Comparison of ENCODE assay signal across 14 mouse cellular contexts in the genomic region with DNA sequence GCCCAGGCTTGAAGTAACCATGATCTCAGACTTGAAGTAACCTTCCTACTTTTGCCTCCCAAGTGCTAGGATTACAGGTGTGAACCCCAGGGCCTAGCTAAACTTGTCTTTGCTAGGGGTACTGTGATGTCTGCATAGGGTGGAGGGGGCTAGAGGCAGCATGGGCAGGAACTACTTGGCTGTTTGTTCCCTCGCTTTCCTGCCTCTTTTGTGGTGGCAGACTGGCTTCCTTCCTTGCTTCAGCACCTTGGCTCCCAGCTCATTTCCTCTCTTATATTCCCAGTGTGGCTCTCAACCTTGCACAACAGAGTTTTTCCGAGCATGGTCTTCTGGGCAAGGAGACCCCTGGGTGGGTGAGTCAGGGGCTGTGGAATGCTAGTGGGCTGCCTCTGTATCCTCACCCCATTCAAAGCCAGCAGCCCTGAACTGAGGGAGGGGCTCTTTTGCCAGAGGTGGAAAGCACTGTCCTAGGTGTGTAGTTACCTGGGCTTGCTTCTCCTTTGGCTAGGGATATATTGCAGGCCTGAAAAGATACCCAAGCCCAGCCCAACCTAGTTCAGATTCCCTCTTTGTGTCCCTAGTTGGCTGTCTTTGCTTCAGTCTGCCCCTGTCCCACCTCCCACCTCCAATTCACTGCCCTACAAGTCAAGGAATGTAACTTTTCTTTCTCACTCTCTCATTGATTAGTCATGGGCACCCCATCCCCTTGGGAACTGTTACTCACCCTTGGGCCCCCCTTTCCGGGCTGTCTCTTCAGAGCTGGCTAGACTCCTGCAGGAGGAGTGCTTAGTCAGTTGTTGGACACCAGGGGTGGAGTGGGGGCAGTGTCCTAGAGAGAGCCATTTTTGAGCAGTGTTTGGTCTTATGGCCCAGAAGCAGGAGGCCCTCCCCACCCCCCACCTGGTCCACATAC. TPM values are rescaled to one million over a fixed set of nuclear protein-coding genes. Genes with fewer than 3 reads are reported as not detected.
DNase-seq lines count a peak whose midpoint lies in the region; ATAC-seq and TF ChIP-seq lines count a peak whose summit lies in the region.
"Had no signal": no experiment of that assay in that cellular context is flagged by ENCODE, and none has a peak within 500 bp of the region (broad histone marks: within the 10 kb centered on the region; RNA-seq: fewer than 3 reads in every experiment).

No protein-coding gene starts in this region.

- WGBS in heart, adult 2 months = 47% methylated on average over 3 of the region's 3 CpGs
- WGBS in lung, embryonic 15.5 days = 54% methylated on average over 3 of the region's 3 CpGs
- WGBS in embryonic facial prominence, embryonic 15.5 days = 62% methylated on average over 3 of the region's 3 CpGs
- 82% methylated on average over 3 of the region's 3 CpGs for WGBS in small intestine, adult 2 months

- no peak overlapping the region for H3K4me3 ChIP-seq in heart, adult 2 months
- no peak overlapping the region for H3K4me3 ChIP-seq in lung, embryonic 15.5 days
- H3K4me3 ChIP-seq in embryonic facial prominence, embryonic 15.5 days (replicated peaks) = no peak overlapping the region
- no peak overlapping the region for H3K4me3 ChIP-seq in small intestine, adult 2 months (ENCODE audit: low read depth, low read length)
- H3K4me3 ChIP-seq: neural tube, embryonic 12.5 days had no signal

- no peaks in the 10 kb centered on the region; the same call in 1 of the 2 replicates for H3K36me3 ChIP-seq in heart, adult 2 months (ENCODE audit: control insufficient read depth, insufficient read depth, low read length)
- no peaks in the 10 kb centered on the region for H3K36me3 ChIP-seq in lung, embryonic 15.5 days
- H3K36me3 ChIP-seq in embryonic facial prominence, embryonic 15.5 days = no peaks in the 10 kb centered on the region
- no peaks in the 10 kb centered on the region for H3K36me3 ChIP-seq in small intestine, adult 2 months (ENCODE audit: control insufficient read depth, insufficient read depth, low read length)
- H3K36me3 ChIP-seq: neural tube, embryonic 12.5 days had no signal

- H3K4me2 ChIP-seq in lung, embryonic 15.5 days = no peak overlapping the region
- H3K4me2 ChIP-seq in embryonic facial prominence, embryonic 15.5 days (replicated peaks) = no peak overlapping the region
- H3K4me2 ChIP-seq: neural tube, embryonic 12.5 days had no signal

- no peak for TF ChIP-seq POLR2A in heart, adult 2 months (IDR thresholded peaks at IDR 0.05; ENCODE audit: insufficient read depth, low read depth, low read length)
- no peak for TF ChIP-seq POLR2A in small intestine, adult 2 months (IDR thresholded peaks at IDR 0.05; ENCODE audit: low read depth, low read length)

- peak; percentile 51 for ATAC-seq in lung, embryonic 15.5 days (ENCODE audit: borderline replicate concordance, extremely low read depth, low FRiP score, low TSS enrichment)
- ATAC-seq in embryonic facial prominence, embryonic 15.5 days (ENCODE audit: insufficient number of reproducible peaks, low FRiP score, low TSS enrichment, low read depth) = peak; percentile 25; the same call in 1 of the 2 replicates

- peak overlapping the region; percentile 59 for H3K27ac ChIP-seq in heart, adult 2 months
- peak overlapping the region; percentile 51; the same call in 1 of the 2 replicates for H3K27ac ChIP-seq in lung, embryonic 15.5 days
- H3K27ac ChIP-seq in embryonic facial prominence, embryonic 15.5 days (replicated peaks) = 0 out of 2 replicates have a peak overlapping the region, but pooled peaks have one; percentile 44
- H3K27ac ChIP-seq in small intestine, adult 2 months (ENCODE audit: insufficient read depth, low read depth, low read length) = peak overlapping the region; percentile 40; the same call in 1 of the 2 replicates
- H3K27ac ChIP-seq: neural tube, embryonic 12.5 days had no signal

- peak in 1 of 2 experiments; percentile 22 for DNase-seq in heart, adult 2 months
- DNase-seq in heart, postnatal 25 days (ENCODE audit: low spot score) = no peak
- no peak for DNase-seq in lung, postnatal 10 days
- DNase-seq in adipocyte (ENCODE audit: low spot score) = no peak
- DNase-seq in left cerebral cortex, postnatal 25 days (ENCODE audit: low spot score in 2 of 2) = no peak
- DNase-seq: cerebellum, adult 9-10 months; thymus, postnatal 36 days had no signal

- no peaks in the 10 kb centered on the region for H3K9me3 ChIP-seq in lung, embryonic 15.5 days
- H3K9me3 ChIP-seq in embryonic facial prominence, embryonic 15.5 days (replicated peaks) = no peaks in the 10 kb centered on the region
- H3K9me3 ChIP-seq: neural tube, embryonic 12.5 days had no signal

- H3K79me2 ChIP-seq in heart, adult 2 months (replicated peaks; ENCODE audit: control insufficient read depth, insufficient read depth, low read length) = no peaks in the 10 kb centered on the region

- no peak for TF ChIP-seq EP300 in heart, adult 2 months (IDR thresholded peaks at IDR 0.05; ENCODE audit: insufficient read depth, low read depth, low read length)

- intact Hi-C loops in heart, adult 2 months (cut with DNase I) = no loop called here
- intact Hi-C loops in heart, postnatal 25 days (cut with DNase I) = no loop called here
- intact Hi-C loops in left cerebral cortex, postnatal 25 days (cut with DNase I) = no loop called here

- TF ChIP-seq CTCF in heart, adult 2 months (IDR thresholded peaks at IDR 0.05) = no peak
- TF ChIP-seq CTCF in small intestine, adult 2 months (IDR thresholded peaks at IDR 0.05; ENCODE audit: extremely low read depth, insufficient read length, insufficient replicate concordance, low read depth, low read length) = no peak

- no peaks in the 10 kb centered on the region for H3K27me3 ChIP-seq in heart, adult 2 months (ENCODE audit: control insufficient read depth, insufficient read depth, low read length)
- H3K27me3 ChIP-seq in lung, embryonic 15.5 days = no peaks in the 10 kb centered on the region
- no peaks in the 10 kb centered on the region; the same call in 1 of the 2 replicates for H3K27me3 ChIP-seq in embryonic facial prominence, embryonic 15.5 days
- no peaks in the 10 kb centered on the region for H3K27me3 ChIP-seq in small intestine, adult 2 months (ENCODE audit: control insufficient read depth, insufficient read depth, low read length)
- H3K27me3 ChIP-seq: neural tube, embryonic 12.5 days had no signal

- no peak overlapping the region for H3K9ac ChIP-seq in heart, adult 2 months (ENCODE audit: low read depth, low read length)
- H3K9ac ChIP-seq in lung, embryonic 15.5 days = no peak overlapping the region
- H3K9ac ChIP-seq in embryonic facial prominence, embryonic 15.5 days = no peak overlapping the region
- H3K9ac ChIP-seq: neural tube, embryonic 12.5 days had no signal

- H3K4me1 ChIP-seq in heart, adult 2 months (ENCODE audit: control insufficient read depth, insufficient read depth, low read length) = peaks cover 35% of the 10 kb centered on the region
- H3K4me1 ChIP-seq in lung, embryonic 15.5 days = peaks cover 22% of the 10 kb centered on the region
- H3K4me1 ChIP-seq in embryonic facial prominence, embryonic 15.5 days = peaks cover 13% of the 10 kb centered on the region
- H3K4me1 ChIP-seq in small intestine, adult 2 months (ENCODE audit: control insufficient read depth, insufficient read depth, insufficient read length, low read length) = no peaks in the 10 kb centered on the region; the same call in 1 of the 2 replicates

RNA-seq across cellular contexts. Expression of gene Itga5, which starts 11.4 kb away (rescaled TPM):
- 10 to 100 TPM; 36.4 to 36.7 TPM for total RNA-seq in heart, adult 2 months (2021)
- polyA plus RNA-seq in heart, adult 2 months (2012; rRNA removed) = 38.6 and 44.6 TPM in 2 replicates
- total RNA-seq in heart, postnatal 25 days (2021) = 10 to 100 TPM; 48.1 to 48.2 TPM
- 39.6 and 42.7 TPM in 2 replicates for polyA plus RNA-seq in lung, embryonic 15.5 days (2015; fragmentation: Nextera tagmentation; extraction: Ambion mirVana)
- 51.2 and 52.2 TPM in 2 replicates for polyA plus RNA-seq in embryonic facial prominence, embryonic 15.5 days (2015; fragmentation: Nextera tagmentation; extraction: Ambion mirVana)
- 8.8 and 9.4 TPM in 2 replicates for polyA plus RNA-seq in small intestine, adult 2 months (2012; rRNA removed)
- total RNA-seq in left cerebral cortex, postnatal 25 days (2021) = 1 to 10 TPM; 2.3 to 5.4 TPM

RNA-seq across cellular contexts. Expression of gene Zfp385a, which starts 38.1 kb away (rescaled TPM):
- 10 to 100 TPM; 10.1 to 10.4 TPM for total RNA-seq in heart, adult 2 months (2021)
- polyA plus RNA-seq in heart, adult 2 months (2012; rRNA removed) = 7.3 and 12.0 TPM in 2 replicates
- 10 to 100 TPM; 12.5 to 13.7 TPM for total RNA-seq in heart, postnatal 25 days (2021)
- polyA plus RNA-seq in lung, embryonic 15.5 days (2015; fragmentation: Nextera tagmentation; extraction: Ambion mirVana) = 7.7 and 9.0 TPM in 2 replicates
- 16.1 and 18.9 TPM in 2 replicates for polyA plus RNA-seq in embryonic facial prominence, embryonic 15.5 days (2015; fragmentation: Nextera tagmentation; extraction: Ambion mirVana)
- 6.1 and 7.5 TPM in 2 replicates for polyA plus RNA-seq in small intestine, adult 2 months (2012; rRNA removed)
- total RNA-seq in left cerebral cortex, postnatal 25 days (2021) = 10 to 100 TPM; 62.4 to 64.8 TPM

RNA-seq across cellular contexts. Expression of gene Gtsf1, which starts 52.3 kb away (rescaled TPM):
- total RNA-seq in heart, adult 2 months (2021) = not detected
- 0.51 and 0.64 TPM in 2 replicates for polyA plus RNA-seq in heart, adult 2 months (2012; rRNA removed)
- total RNA-seq in heart, postnatal 25 days (2021) = not detected
- polyA plus RNA-seq in lung, embryonic 15.5 days (2015; fragmentation: Nextera tagmentation; extraction: Ambion mirVana) = 0.22 and 0.24 TPM in 2 replicates
- polyA plus RNA-seq in embryonic facial prominence, embryonic 15.5 days (2015; fragmentation: Nextera tagmentation; extraction: Ambion mirVana) = not detected in 2 replicates
- polyA plus RNA-seq in small intestine, adult 2 months (2012; rRNA removed) = not detected in 2 replicates
- total RNA-seq in left cerebral cortex, postnatal 25 days (2021) = under 1 TPM in 1 of 2 experiments, not detected in 1; 0.73 TPM
- total RNA-seq: adrenal gland, adult 18-20 months; heart, postnatal 36 days; layer of hippocampus, postnatal 14 days had no signal
- polyA plus RNA-seq: neural tube, embryonic 12.5 days had no signal
